Mouse (Mus musculus): Measurements from ENCODE around the gene Tmem9b. TPM values are rescaled to one million over a fixed set of nuclear protein-coding genes. Genes with fewer than 3 reads are reported as not detected.
A peak's percentile ranks its signal among the peaks of the same experiment; 100 is the strongest.

Gene Tmem9b
- polyA plus RNA-seq, 1 experiment, result 39.0 TPM

DNA sequence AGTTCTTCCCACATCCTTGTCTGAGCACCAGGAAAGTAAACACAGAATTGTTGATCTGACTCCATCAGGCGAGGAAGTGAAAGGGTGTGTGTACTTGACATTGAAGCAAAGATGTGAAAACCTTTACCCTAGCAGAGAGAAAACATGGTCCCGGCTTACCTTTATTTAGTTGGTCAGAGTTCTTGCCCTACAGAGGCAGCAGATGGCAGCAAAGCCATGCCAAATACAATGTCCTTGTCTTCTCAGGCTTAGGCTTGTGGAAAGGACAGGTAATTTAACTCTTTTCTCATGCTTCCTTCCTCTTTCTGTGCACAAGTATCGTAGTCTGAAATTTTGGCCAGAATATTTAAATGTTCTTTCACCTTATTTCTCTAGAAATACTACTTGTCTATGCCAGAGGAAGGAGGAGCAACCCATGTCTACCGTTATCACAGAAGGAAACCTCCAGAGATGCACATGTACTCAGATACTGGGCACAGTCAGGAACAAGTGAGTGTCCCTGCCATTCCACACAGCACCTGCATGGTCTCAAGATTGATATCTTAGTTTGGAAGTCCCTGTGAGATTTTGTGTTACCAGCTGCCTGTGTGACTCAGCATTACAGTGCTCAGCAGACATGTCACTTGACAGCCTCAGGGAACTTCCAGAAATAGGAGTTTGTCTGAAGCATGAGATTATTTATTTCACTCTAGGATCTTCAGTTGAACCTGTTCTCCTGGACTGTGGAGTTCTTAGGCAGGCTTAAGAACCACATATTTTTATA is 45.5 kb downstream of the Tmem9b start:
- Histone ChIP-seq H3K27me3 (ENCODE audit: control insufficient read depth, insufficient read depth, insufficient read length) (no peaks in the 10 kb centered on the region), H3ac (ENCODE audit: control insufficient read depth, insufficient read length, low read depth) (no peak overlapping the region), H3K79me2 (ENCODE audit: control insufficient read depth, insufficient read depth) (no peaks in the 10 kb centered on the region), H3K79me3 (ENCODE audit: low read depth) (no peaks in the 10 kb centered on the region), H3K4me3 (ENCODE audit: insufficient read depth, poor library complexity, severe bottlenecking) (no peak overlapping the region), H3K36me3 (ENCODE audit: control insufficient read depth, insufficient read depth) (no peaks in the 10 kb centered on the region)
- TF ChIP-seq CTCF (IDR thresholded peaks at IDR 0.05; ENCODE audit: control insufficient read depth, insufficient read depth, insufficient read length), result peak; percentile 23
- TF ChIP-seq FOSL1 (IDR thresholded peaks at IDR 0.05; ENCODE audit: insufficient read depth, low read length, poor library complexity, severe bottlenecking), result no peak
- TF ChIP-seq MYOD1 (IDR thresholded peaks at IDR 0.05; ENCODE audit: control insufficient read depth, insufficient read length, low read depth), result peak; percentile 55
- no peak for TF ChIP-seq MAX (IDR thresholded peaks at IDR 0.05)

DNA sequence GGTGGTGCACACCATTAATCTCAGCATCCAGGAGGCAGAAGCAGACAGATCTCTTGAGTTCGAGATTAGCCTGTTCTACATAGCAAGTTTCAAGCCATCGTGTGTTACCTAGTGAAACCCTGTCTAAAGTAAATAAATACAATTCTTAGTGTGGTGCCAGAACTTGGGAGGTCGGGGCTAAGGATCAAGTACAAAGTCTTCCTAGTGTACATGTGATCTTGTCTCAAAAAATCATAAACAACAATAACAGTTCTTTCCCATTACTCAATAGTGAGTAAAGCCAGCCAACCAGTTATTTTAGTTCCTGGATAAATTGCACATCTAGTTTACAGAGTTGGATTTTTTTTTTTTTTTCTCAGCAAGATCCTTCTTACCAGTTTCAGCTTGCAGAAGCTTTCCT is 48.2 kb downstream of the Tmem9b start:
- no peak for TF ChIP-seq MYOG (IDR thresholded peaks at IDR 0.05; ENCODE audit: control insufficient read depth, extremely low read depth, insufficient read length)
- no peak for TF ChIP-seq USF1 (IDR thresholded peaks at IDR 0.05; ENCODE audit: low read depth)
- TF ChIP-seq CTCF (IDR thresholded peaks at IDR 0.05; ENCODE audit: control insufficient read depth, insufficient read depth, insufficient read length), result no peak
- Histone ChIP-seq H3ac (ENCODE audit: control insufficient read depth, insufficient read length, low read depth) (no peak overlapping the region), H3K4me3 (ENCODE audit: insufficient read depth, poor library complexity, severe bottlenecking) (no peak overlapping the region), H3K27me3 (ENCODE audit: control insufficient read depth, insufficient read depth, insufficient read length) (no peaks in the 10 kb centered on the region), H3K79me3 (ENCODE audit: low read depth) (no peaks in the 10 kb centered on the region), H3K36me3 (ENCODE audit: control insufficient read depth, insufficient read depth) (no peaks in the 10 kb centered on the region), H3K79me2 (ENCODE audit: control insufficient read depth, insufficient read depth) (no peaks in the 10 kb centered on the region)

DNA sequence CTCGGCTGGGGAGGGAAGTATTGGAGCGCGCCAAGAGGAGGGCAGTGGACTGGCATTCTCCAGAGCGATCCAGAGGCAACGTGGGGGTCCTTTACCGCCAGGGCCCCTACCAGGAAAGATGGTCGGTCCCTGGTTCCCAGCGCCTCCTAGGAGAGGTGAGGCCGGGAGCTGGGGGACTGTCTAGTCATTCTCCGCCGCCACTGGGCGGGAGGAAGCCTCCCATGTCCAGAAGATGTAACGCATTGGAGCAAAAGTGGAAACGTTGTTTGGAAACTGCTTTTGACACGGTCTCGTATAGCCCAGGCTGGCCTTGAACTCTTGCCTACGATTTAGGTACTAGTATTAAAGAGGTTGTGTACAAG is 48.7 kb downstream of the Tmem9b start:
- Histone ChIP-seq H3ac (ENCODE audit: control insufficient read depth, insufficient read length, low read depth) (no peak overlapping the region), H3K79me2 (ENCODE audit: control insufficient read depth, insufficient read depth) (no peaks in the 10 kb centered on the region), H3K79me3 (ENCODE audit: low read depth) (no peaks in the 10 kb centered on the region), H3K4me3 (ENCODE audit: insufficient read depth, poor library complexity, severe bottlenecking) (peak overlapping the region; percentile 11), H3K27me3 (ENCODE audit: control insufficient read depth, insufficient read depth, insufficient read length) (no peaks in the 10 kb centered on the region), H3K36me3 (ENCODE audit: control insufficient read depth, insufficient read depth) (no peaks in the 10 kb centered on the region)
- TF ChIP-seq MAX (IDR thresholded peaks at IDR 0.05) (no peak), USF1 (IDR thresholded peaks at IDR 0.05; ENCODE audit: low read depth) (no peak), CTCF (IDR thresholded peaks at IDR 0.05; ENCODE audit: control insufficient read depth, insufficient read depth, insufficient read length) (no peak), FOSL1 (IDR thresholded peaks at IDR 0.05; ENCODE audit: insufficient read depth, low read length, poor library complexity, severe bottlenecking) (no peak), CEBPB (IDR thresholded peaks at IDR 0.05; ENCODE audit: low read depth) (no peak), MYOG (IDR thresholded peaks at IDR 0.05; ENCODE audit: control insufficient read depth, extremely low read depth, insufficient read length) (no peak), MYOD1 (IDR thresholded peaks at IDR 0.05; ENCODE audit: control insufficient read depth, insufficient read length, low read depth) (no peak)

DNA sequence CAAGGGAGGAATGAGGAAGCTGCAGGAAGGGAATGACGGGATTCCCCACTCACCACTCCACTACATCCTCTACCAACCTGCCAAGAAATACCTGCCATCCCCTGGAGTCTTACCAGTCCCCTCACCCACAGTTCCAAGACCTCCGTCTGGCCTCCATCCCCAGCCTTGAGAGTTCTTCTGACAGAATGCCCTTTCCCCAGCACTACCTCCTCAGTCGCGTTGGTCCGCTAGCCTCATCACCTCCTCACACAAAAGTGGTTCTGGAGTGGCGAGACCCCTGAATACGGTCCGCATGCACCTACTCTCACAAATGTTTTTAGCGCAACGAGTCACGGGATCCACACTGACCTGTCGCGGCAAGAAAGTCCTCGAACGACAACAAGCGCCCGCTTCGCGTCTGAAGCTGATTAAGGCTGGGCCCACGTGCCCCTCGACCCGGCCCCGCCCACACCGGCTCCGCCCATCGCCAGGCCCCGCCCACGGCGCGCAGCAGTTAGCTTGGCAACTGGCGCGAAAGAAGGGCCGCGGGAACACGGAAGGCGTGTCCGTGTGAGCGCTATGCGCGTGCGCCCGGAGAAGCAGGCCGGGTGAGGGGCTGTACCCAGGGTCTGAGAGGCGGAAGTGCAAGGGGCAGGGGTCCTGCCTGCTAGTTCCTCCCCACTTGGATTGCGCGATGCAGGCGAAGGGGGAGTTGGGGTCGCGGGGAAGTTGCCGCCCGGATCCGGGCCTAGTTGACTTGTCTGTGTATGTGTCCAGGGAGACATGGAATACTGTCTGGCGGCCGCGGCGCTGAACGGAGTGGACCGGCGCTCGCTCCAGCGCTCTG is 49.3 kb downstream of the Tmem9b start, which contains the start of the genes St5 and Akip1:
St5 (minus strand) TSS at position 416 of the 826 bp plus-strand sequence.
Akip1 (plus strand) TSS at position 501 of the 826 bp plus-strand sequence.
- Histone ChIP-seq H3ac (ENCODE audit: control insufficient read depth, insufficient read length, low read depth) (no peak within 1 kb of the TSS), H3K4me3 (ENCODE audit: insufficient read depth, poor library complexity, severe bottlenecking) (peak within 1 kb of the TSS; percentile 11), H3K36me3 (ENCODE audit: control insufficient read depth, insufficient read depth) (no peaks in the 10 kb centered on the region), H3K79me2 (ENCODE audit: control insufficient read depth, insufficient read depth) (no peaks in the 10 kb centered on the region), H3K27me3 (ENCODE audit: control insufficient read depth, insufficient read depth, insufficient read length) (no peaks in the 10 kb centered on the region), H3K79me3 (ENCODE audit: low read depth) (no peaks in the 10 kb centered on the region)
- TF ChIP-seq MYOD1 (IDR thresholded peaks at IDR 0.05; ENCODE audit: control insufficient read depth, insufficient read length, low read depth), result no peak
- no peak for TF ChIP-seq MAX (IDR thresholded peaks at IDR 0.05)
- no peak for TF ChIP-seq FOSL1 (IDR thresholded peaks at IDR 0.05; ENCODE audit: insufficient read depth, low read length, poor library complexity, severe bottlenecking)
- TF ChIP-seq CEBPB (IDR thresholded peaks at IDR 0.05; ENCODE audit: low read depth), result no peak
- TF ChIP-seq MYOG (IDR thresholded peaks at IDR 0.05; ENCODE audit: control insufficient read depth, extremely low read depth, insufficient read length), result no peak
- TF ChIP-seq USF1 (IDR thresholded peaks at IDR 0.05; ENCODE audit: low read depth), result no peak
- TF ChIP-seq CTCF (IDR thresholded peaks at IDR 0.05; ENCODE audit: control insufficient read depth, insufficient read depth, insufficient read length), result no peak

DNA sequence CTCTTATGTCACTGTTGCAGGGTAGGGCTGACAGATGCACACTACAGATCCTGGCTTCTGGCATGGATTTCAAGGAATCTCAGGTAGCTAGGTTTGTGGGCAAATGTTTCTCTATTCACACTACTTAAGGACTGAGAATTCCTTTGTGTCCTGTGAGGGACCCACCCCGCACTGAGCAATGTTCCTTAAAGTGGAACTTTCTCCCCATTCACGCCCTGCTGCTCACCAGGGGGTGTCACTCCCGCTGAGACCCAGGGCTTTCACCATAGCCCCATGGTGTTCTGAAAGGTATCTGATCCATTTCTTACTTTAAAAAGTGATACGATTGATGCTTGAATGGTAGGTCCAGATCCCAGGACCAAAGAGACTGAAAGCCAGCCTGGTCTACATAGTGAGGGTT is 50.0 kb downstream of the Tmem9b start:
- TF ChIP-seq MYOG (IDR thresholded peaks at IDR 0.05; ENCODE audit: control insufficient read depth, extremely low read depth, insufficient read length) (no peak), MAX (IDR thresholded peaks at IDR 0.05) (no peak), FOSL1 (IDR thresholded peaks at IDR 0.05; ENCODE audit: insufficient read depth, low read length, poor library complexity, severe bottlenecking) (no peak), MYOD1 (IDR thresholded peaks at IDR 0.05; ENCODE audit: control insufficient read depth, insufficient read length, low read depth) (no peak), CEBPB (IDR thresholded peaks at IDR 0.05; ENCODE audit: low read depth) (no peak), USF1 (IDR thresholded peaks at IDR 0.05; ENCODE audit: low read depth) (no peak), CTCF (IDR thresholded peaks at IDR 0.05; ENCODE audit: control insufficient read depth, insufficient read depth, insufficient read length) (no peak)
- H3K36me3 ChIP-seq (ENCODE audit: control insufficient read depth, insufficient read depth), result no peaks in the 10 kb centered on the region
- H3ac ChIP-seq (ENCODE audit: control insufficient read depth, insufficient read length, low read depth), result no peak overlapping the region
- H3K79me2 ChIP-seq (ENCODE audit: control insufficient read depth, insufficient read depth), result no peaks in the 10 kb centered on the region
- H3K27me3 ChIP-seq (ENCODE audit: control insufficient read depth, insufficient read depth, insufficient read length), result no peaks in the 10 kb centered on the region
- no peaks in the 10 kb centered on the region for H3K79me3 ChIP-seq (ENCODE audit: low read depth)
- no peak overlapping the region for H3K4me3 ChIP-seq (ENCODE audit: insufficient read depth, poor library complexity, severe bottlenecking)

All from C2C12 (cell line).